Mouse (Mus musculus) spleen, adult 2 months (tissue): ENCODE measurements around the gene Pecam1. TPM values are rescaled to one million over a fixed set of nuclear protein-coding genes. Genes with fewer than 3 reads are reported as not detected.

Source experiments
- DNase-seq, 2 experiments: peaks; one replicate each; pipeline versions ENCODE4 v3.0.0 to v3.0.0-alpha.2; 2012 to 2021; ENCODE audit warnings: low spot score in 2 of 2, low read depth in 1 of 2
- H3K27ac ChIP-seq: fragments of 200-500 bp; 2 replicates; pipeline ENCODE4 v1.5.1; 2012; ENCODE audit warnings: low read length, inconsistent platforms; ENCODE audit not compliant: insufficient read depth
- H3K27me3 ChIP-seq: fragments of 200-500 bp; 2 replicates; pipeline ENCODE4 v1.6.1; 2012; ENCODE audit warnings: mild to moderate bottlenecking, moderate library complexity, low read length, inconsistent platforms; ENCODE audit not compliant: control insufficient read depth, insufficient read depth
- H3K36me3 ChIP-seq: fragments of 200-500 bp; 2 replicates; pipeline ENCODE4 v1.6.1; 2012; ENCODE audit warnings: mild to moderate bottlenecking, low read length, inconsistent platforms; ENCODE audit not compliant: control insufficient read depth, insufficient read depth
- H3K4me1 ChIP-seq: fragments of 200-500 bp; 2 replicates; pipeline ENCODE4 v1.6.1; 2011; ENCODE audit warnings: inconsistent platforms; ENCODE audit not compliant: control insufficient read depth, insufficient read depth, insufficient read length
- H3K4me3 ChIP-seq: fragments of 200-500 bp; 2 replicates; pipeline ENCODE4 v1.5.1; 2011; ENCODE audit warnings: mild to moderate bottlenecking, inconsistent platforms; ENCODE audit not compliant: insufficient read depth, insufficient read length; ENCODE audit errors: extremely low read depth
- CTCF ChIP-seq: fragments of 200-500 bp; IDR thresholded peaks from 2 replicates; pipeline ENCODE4 v1.5.1; 2011; ENCODE audit warnings: mild to moderate bottlenecking, inconsistent platforms; ENCODE audit not compliant: insufficient read depth, insufficient read length, insufficient replicate concordance; ENCODE audit errors: extremely low read depth
- POLR2A ChIP-seq: fragments of 200-500 bp; IDR thresholded peaks from 2 replicates; pipeline ENCODE4 v1.6.1; 2011; ENCODE audit warnings: low read depth, low read length, inconsistent platforms
- WGBS: fragments of 180-500 bp; shearing (Covaris S2); methylation state at CpG from one replicate; pipeline ENCODE4 v1.1.7; 2018; 5-methylcytosine and 5-hydroxymethylcytosine counted together
- polyA plus RNA-seq: library from polyadenylated mRNA; depleted of rRNA; stranded (reverse); fragments of >200 nt; gene quantifications from 2 replicates; pipeline ENCODE4 v1.2.3, GENCODE M21; 2012; rRNA removed

Pecam1 gene
- polyA plus RNA-seq = 40.3 and 43.5 TPM in 2 replicates

DNA sequence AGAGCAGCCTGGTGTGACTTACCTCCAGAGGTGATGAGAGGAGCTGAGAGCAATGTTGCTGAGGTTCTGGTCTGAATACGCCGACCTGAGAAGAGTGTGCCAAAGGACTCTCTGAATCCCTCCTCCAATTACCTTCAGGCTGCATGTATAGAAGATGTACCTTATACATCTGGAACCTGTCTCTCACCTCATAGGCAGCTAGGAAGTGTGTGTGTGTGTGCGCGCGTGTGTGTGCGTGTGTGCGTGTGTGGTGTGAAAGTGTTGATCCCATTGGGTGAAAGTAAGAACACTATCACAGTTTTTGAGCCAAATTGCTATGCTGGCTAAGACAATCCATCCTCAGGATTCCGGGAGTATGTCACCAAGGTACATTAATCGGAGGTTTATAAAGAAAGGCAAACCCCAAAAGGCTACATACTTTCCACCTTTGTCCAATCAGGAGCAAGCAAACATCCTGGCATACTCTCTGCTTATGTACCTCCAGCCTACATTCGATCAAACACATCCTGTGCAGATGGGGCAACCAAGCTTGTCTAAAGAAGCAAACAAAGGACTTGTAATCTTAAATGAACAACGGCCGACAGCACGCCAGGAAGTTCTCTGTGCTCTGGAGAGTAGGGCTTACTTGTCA is at the start of gene Pecam1:
TSS of gene Pecam1 (minus strand) at position 508 of the 631 bp plus-strand sequence.
- peak within 1 kb of the TSS; percentile 63 for H3K4me3 ChIP-seq
- H3K27ac ChIP-seq = peak within 1 kb of the TSS; percentile 99
- H3K4me1 ChIP-seq = no peaks in the 10 kb centered on the region
- peaks cover 4% of the 10 kb centered on the region; the same call in 1 of the 2 replicates for H3K36me3 ChIP-seq
- peak; percentile 69 to 78 for DNase-seq
- TF ChIP-seq CTCF (no peak), POLR2A (peak; percentile 74)
- H3K27me3 ChIP-seq = no peaks in the 10 kb centered on the region
- WGBS = 9% methylated on average over 13 of the region's 13 CpGs

DNA sequence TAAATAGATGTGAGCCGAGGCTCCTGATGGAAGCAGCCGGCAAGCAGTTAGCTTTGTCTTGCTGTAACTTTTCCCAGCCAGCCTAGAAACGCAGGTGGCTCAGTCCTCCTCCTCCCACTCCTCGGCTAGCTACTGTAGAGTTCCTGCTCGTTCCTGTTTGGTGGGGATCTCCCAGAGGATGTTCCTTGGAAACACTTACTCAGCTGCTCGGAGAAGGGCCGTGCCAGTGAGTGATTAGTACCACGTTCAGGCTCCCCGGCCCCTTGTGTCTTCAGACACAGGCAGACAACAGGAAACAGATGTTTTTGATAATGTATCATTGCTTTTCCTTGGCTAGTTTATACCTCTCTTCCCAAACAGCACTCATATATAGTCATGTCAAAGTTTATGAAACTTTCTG is 45.3 kb upstream of the Pecam1 start:
- no peak overlapping the region for H3K27ac ChIP-seq
- no peak for DNase-seq
- H3K36me3 ChIP-seq = peaks cover 11% of the 10 kb centered on the region
- no peaks in the 10 kb centered on the region for H3K27me3 ChIP-seq
- no peaks in the 10 kb centered on the region for H3K4me1 ChIP-seq
- WGBS = 75% methylated on average over 9 of the region's 9 CpGs
- TF ChIP-seq CTCF = no peak
- no peak for TF ChIP-seq POLR2A
- no peak overlapping the region for H3K4me3 ChIP-seq

DNA sequence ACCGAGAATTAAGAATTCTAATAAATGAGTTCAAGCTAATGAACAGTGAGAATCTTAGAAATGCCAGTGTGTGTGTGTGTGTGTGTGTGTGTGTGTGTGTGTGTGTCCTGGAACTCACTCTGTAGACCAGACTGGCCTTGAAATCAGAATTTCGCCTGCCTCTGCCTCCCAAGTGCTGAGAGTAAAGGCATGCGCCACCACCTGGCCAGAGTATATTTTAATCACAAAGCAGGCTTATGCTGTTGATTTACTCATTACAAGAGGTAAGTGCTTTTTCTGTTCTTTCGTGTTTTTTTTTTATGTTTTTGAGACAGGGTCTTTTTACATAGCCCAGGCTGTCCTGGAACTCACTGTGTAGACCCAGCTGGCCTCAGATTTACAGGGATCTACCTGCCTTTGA is 43.4 kb upstream of the Pecam1 start:
- H3K27me3 ChIP-seq = no peaks in the 10 kb centered on the region
- no peak for DNase-seq

DNA sequence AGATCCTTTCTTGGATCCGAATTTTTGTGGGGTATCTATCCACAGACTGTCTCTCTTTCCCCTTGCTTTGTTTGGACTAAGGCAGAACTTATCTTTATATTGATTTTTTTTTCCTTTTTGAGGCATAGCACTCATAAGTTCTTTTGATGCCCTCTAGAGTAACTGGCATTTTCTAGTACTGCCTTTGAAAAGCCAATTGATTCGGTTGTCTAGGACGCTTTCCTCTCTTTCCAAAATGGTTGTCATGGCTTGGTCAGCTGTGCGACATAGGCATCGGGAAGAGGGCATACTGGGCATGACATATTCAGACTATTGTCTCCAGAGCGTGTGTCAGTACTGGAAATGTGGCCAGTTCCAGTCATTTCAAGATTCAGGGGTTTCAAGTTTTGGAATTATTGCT is 39.2 kb upstream of the Pecam1 start:
- H3K4me3 ChIP-seq = peak overlapping the region; percentile 86
- peak overlapping the region; percentile 100 for H3K27ac ChIP-seq
- TF ChIP-seq CTCF (no peak), POLR2A (no peak)
- H3K36me3 ChIP-seq = peaks cover 21% of the 10 kb centered on the region
- DNase-seq = no peak
- H3K4me1 ChIP-seq = no peaks in the 10 kb centered on the region; the same call in 1 of the 2 replicates
- H3K27me3 ChIP-seq = no peaks in the 10 kb centered on the region
- WGBS = 0% methylated on average over 6 of the region's 6 CpGs

More for the DNA sequence above, 43.4 kb upstream of the Pecam1 start:
- no peak overlapping the region for H3K27ac ChIP-seq
- H3K4me1 ChIP-seq = no peaks in the 10 kb centered on the region; the same call in 1 of the 2 replicates
- WGBS = 72% methylated on average over 4 of the region's 4 CpGs
- no peak overlapping the region for H3K4me3 ChIP-seq
- peak; percentile 10; the same call in 1 of the 2 replicates for TF ChIP-seq CTCF
- TF ChIP-seq POLR2A = no peak
- H3K36me3 ChIP-seq = peaks cover 4% of the 10 kb centered on the region

DNA sequence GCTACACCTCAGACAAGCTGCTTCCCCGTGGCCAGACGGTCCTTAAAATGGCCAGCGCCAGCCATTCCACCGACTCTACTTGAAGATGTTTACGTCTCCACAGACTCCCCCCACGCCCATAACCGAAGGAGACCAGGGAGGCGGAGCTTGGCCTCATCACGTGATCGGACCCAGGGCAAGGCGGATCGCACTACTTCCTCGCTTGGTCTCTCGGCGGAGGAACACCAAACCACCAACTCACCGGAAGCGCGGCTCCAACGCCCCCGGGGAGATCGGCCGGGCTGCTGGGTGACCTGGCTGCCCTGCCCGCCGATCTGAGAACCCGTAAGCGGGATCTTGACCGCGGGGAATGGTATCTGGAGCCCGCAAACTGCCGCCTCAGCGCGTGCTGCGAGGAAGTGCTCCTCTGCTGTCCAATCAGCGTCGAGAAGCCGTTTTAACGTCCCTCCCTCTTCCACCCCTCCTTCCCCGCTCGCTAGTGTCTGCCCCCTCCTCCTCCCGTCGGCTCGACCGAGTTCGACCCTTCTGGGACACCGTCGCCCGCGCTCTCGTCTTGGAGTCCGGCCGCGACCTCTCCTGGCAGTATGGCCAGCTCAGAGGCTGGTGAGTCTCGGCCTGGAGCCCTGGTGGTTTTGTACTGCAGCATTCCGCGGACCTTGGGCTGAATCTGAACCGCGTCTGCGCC is 38.5 kb upstream of the Pecam1 start, which contains the start of the genes Ddx5 and Cep95:
TSS of gene Ddx5 (minus strand) at position 411 of the 685 bp plus-strand sequence.
TSS of gene Cep95 (plus strand) at position 478 of the 685 bp plus-strand sequence.
- peak within 1 kb of the TSS; percentile 93 for H3K4me3 ChIP-seq
- DNase-seq = peak; percentile 97 to 99
- H3K36me3 ChIP-seq = peaks cover 24% of the 10 kb centered on the region
- H3K4me1 ChIP-seq = no peaks in the 10 kb centered on the region; the same call in 1 of the 2 replicates
- peak; percentile 6; the same call in 1 of the 2 replicates for TF ChIP-seq CTCF
- peak; percentile 32 for TF ChIP-seq POLR2A
- H3K27ac ChIP-seq = peak within 1 kb of the TSS; percentile 100
- no peaks in the 10 kb centered on the region for H3K27me3 ChIP-seq
- WGBS = under 1% methylated on average over 58 of the region's 58 CpGs

DNA sequence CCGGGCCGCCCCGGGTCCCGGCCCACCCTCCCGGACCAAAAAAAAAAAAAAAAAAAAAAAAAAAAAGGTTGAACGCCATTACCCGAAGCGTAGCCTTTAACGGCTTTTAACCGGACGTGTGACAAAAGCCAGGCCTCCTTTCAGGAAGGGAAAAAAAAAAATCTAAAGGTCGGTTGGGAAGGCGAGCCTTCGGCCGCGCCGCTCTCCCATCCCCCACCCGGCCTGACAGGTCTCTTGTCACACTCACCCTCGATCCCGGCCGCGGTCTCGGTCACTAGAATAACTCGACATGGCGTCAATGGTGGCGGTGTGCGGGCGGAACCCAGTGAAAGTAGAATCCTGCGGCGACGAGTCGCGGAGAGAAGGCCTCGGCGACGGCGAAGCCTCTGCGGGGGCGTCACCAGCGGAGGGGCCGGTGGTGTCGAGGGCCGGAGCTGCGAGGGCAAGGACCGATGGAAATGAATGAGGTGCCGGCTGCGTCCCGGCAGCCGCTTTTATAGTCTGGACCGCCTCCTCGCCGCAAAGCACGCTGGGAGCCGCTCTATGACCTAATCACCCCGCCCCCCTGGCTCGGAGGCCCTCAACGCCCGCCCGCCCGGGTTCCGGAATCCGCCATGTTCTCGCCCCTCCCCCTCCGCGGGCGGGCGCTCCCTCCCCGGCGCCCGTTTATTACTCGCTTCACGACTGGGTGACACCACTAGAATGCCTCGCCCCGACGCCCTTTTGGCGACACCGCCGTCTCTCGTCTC is 37.8 kb upstream of the Pecam1 start:
- H3K36me3 ChIP-seq = peaks cover 30% of the 10 kb centered on the region
- under 1% methylated on average over 76 of the region's 79 CpGs for WGBS
- no peaks in the 10 kb centered on the region for H3K27me3 ChIP-seq

More for the DNA sequence above, 37.8 kb upstream of the Pecam1 start:
- H3K27ac ChIP-seq = peak overlapping the region; percentile 100
- TF ChIP-seq POLR2A (peak; percentile 99), CTCF (no peak)
- peak overlapping the region; percentile 93 for H3K4me3 ChIP-seq
- H3K4me1 ChIP-seq = no peaks in the 10 kb centered on the region; the same call in 1 of the 2 replicates
- peak; percentile 95 to 98 for DNase-seq
